ENCODE assay signal across 25 mouse cellular contexts in the genomic region with DNA sequence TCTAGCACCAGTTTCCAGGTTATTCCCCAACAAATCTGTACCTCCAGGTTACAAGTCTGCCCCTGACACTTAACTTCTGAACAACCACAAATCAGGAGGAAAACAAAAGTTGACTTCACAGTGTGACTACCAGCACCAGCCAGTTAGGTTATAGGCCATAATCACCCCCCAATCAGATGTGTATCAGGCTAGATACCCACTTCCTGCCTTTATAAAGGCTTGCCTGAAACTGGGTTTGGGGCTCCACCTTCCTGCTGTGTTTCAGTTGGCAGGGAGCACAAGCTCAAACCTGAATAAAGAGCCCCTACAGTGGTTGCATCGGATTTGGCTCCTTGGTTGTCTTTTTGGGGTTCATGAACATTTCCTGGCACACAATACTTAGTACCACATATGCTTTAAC. TPM values are rescaled to one million over a fixed set of nuclear protein-coding genes. Genes with fewer than 3 reads are reported as not detected.
A peak's percentile ranks its signal among the peaks of the same experiment; 100 is the strongest.
DNase-seq lines count a peak whose midpoint lies in the region; ATAC-seq and TF ChIP-seq lines count a peak whose summit lies in the region.
"Had no signal": no experiment of that assay in that cellular context is flagged by ENCODE, and none has a peak within 500 bp of the region (broad histone marks: within the 10 kb centered on the region; RNA-seq: fewer than 3 reads in every experiment).

No protein-coding gene starts in this region.

- no peak overlapping the region for H3K4me3 ChIP-seq in midbrain, embryonic 14.5 days (replicated peaks; ENCODE audit: low read depth, low read length)
- H3K4me3 ChIP-seq in midbrain, postnatal 0 days (ENCODE audit: low read depth, low read length) = no peak overlapping the region
- no peak overlapping the region for H3K4me3 ChIP-seq in forebrain, embryonic 10.5 days
- H3K4me3 ChIP-seq: embryonic facial prominence, embryonic 15.5 days; heart, embryonic 10.5 days; limb, embryonic 15.5 days; megakaryocyte, embryonic 14.5 days; midbrain, embryonic 15.5 days had no signal

- H3K27me3 ChIP-seq in midbrain, embryonic 14.5 days (ENCODE audit: control insufficient read depth, insufficient read depth, low read length) = no peaks in the 10 kb centered on the region
- H3K27me3 ChIP-seq in midbrain, postnatal 0 days (ENCODE audit: insufficient read depth, low read length) = no peaks in the 10 kb centered on the region
- no peaks in the 10 kb centered on the region for H3K27me3 ChIP-seq in forebrain, embryonic 10.5 days (ENCODE audit: poor library complexity, severe bottlenecking)
- H3K27me3 ChIP-seq: CH12.LX; embryonic facial prominence, embryonic 15.5 days; limb, embryonic 15.5 days; megakaryocyte, embryonic 14.5 days; midbrain, embryonic 15.5 days had no signal

- no peak overlapping the region for H3K9ac ChIP-seq in midbrain, embryonic 14.5 days (replicated peaks; ENCODE audit: low read length)
- H3K9ac ChIP-seq in midbrain, postnatal 0 days (replicated peaks; ENCODE audit: low read length, poor library complexity, severe bottlenecking) = no peak overlapping the region
- H3K9ac ChIP-seq: embryonic facial prominence, embryonic 15.5 days; limb, embryonic 15.5 days; liver, embryonic 14.5 days; lung, embryonic 14.5 days; midbrain, embryonic 15.5 days had no signal

- H3K9me3 ChIP-seq in midbrain, embryonic 14.5 days (ENCODE audit: control insufficient read depth, low read length) = no peaks in the 10 kb centered on the region
- no peaks in the 10 kb centered on the region for H3K9me3 ChIP-seq in midbrain, postnatal 0 days (ENCODE audit: low read length)
- H3K9me3 ChIP-seq in forebrain, embryonic 10.5 days = no peaks in the 10 kb centered on the region
- H3K9me3 ChIP-seq: embryonic facial prominence, embryonic 15.5 days; heart, embryonic 10.5 days; limb, embryonic 15.5 days; midbrain, embryonic 15.5 days had no signal

- no peak for TF ChIP-seq CTCF in midbrain, postnatal 0 days (IDR thresholded peaks at IDR 0.05)

- H3K4me1 ChIP-seq in midbrain, embryonic 14.5 days (ENCODE audit: control insufficient read depth, insufficient read depth, low read length) = no peaks in the 10 kb centered on the region
- H3K4me1 ChIP-seq in midbrain, postnatal 0 days (ENCODE audit: insufficient read depth, low read length) = no peaks in the 10 kb centered on the region
- no peaks in the 10 kb centered on the region for H3K4me1 ChIP-seq in forebrain, embryonic 10.5 days
- H3K4me1 ChIP-seq: embryonic facial prominence, embryonic 15.5 days; heart, embryonic 10.5 days; limb, embryonic 15.5 days; megakaryocyte, embryonic 14.5 days; midbrain, embryonic 15.5 days had no signal

- H3K27ac ChIP-seq in midbrain, embryonic 14.5 days (replicated peaks; ENCODE audit: low read depth, low read length) = no peak overlapping the region
- no peak overlapping the region for H3K27ac ChIP-seq in midbrain, postnatal 0 days (ENCODE audit: low read depth, low read length)
- no peak overlapping the region for H3K27ac ChIP-seq in forebrain, embryonic 10.5 days
- H3K27ac ChIP-seq: embryonic facial prominence, embryonic 15.5 days; heart, embryonic 10.5 days; limb, embryonic 15.5 days; liver, embryonic 14.5 days; midbrain, embryonic 15.5 days; stomach, postnatal 0 days had no signal

- no peak overlapping the region for H3K4me2 ChIP-seq in midbrain, embryonic 14.5 days (ENCODE audit: low read length)
- no peak overlapping the region for H3K4me2 ChIP-seq in midbrain, postnatal 0 days (ENCODE audit: low read depth, low read length, poor library complexity, severe bottlenecking)
- H3K4me2 ChIP-seq: embryonic facial prominence, embryonic 15.5 days; limb, embryonic 15.5 days; lung, embryonic 14.5 days; midbrain, embryonic 15.5 days had no signal

- ATAC-seq in midbrain, embryonic 14.5 days (ENCODE audit: low FRiP score, low TSS enrichment) = 0 out of 2 replicates have a peak, but pooled peaks have one; percentile 17
- no peak for ATAC-seq in midbrain, postnatal 0 days (ENCODE audit: low FRiP score)
- ATAC-seq: forebrain, embryonic 16.5 days; hindbrain, embryonic 16.5 days; midbrain, embryonic 15.5 days had no signal

- WGBS in midbrain, embryonic 14.5 days = 83% methylated on average over 1 of the region's 1 CpGs
- WGBS in midbrain, postnatal 0 days = 76% methylated on average over 1 of the region's 1 CpGs
- WGBS in forebrain, embryonic 10.5 days = 76% methylated on average over 1 of the region's 1 CpGs

- DNase-seq in midbrain, embryonic 14.5 days = no peak
- no peak for DNase-seq in midbrain, postnatal 0 days (ENCODE audit: low spot score)
- peak; percentile 53 for DNase-seq in T-cell, adult 2 months (ENCODE audit: low spot score)
- DNase-seq in naive thymus-derived CD4-positive, alpha-beta T cell, adult 2 months (ENCODE audit: low read depth) = peak; percentile 67
- DNase-seq in adrenal gland, postnatal 4 days (ENCODE audit: low spot score in 2 of 2) = no peak
- DNase-seq in kidney, adult 11 months = no peak
- no peak for DNase-seq in forebrain, embryonic 10.5 days (ENCODE audit: extremely low spot score, low spot score)
- no peak for DNase-seq in embryo, embryonic 10.5 days (ENCODE audit: low spot score)
- DNase-seq: adrenal gland, adult 2 months; cerebellum, adult 8-10 months; gastrocnemius, postnatal 10 days; kidney, adult 8-10 months; kidney, postnatal 10 days; left cerebral cortex, postnatal 4 days; lung, embryonic 14.5 days had no signal

- no peaks in the 10 kb centered on the region for H3K36me3 ChIP-seq in midbrain, embryonic 14.5 days (ENCODE audit: control insufficient read depth, insufficient read depth, low read length)
- H3K36me3 ChIP-seq in midbrain, postnatal 0 days (ENCODE audit: insufficient read depth, low read length) = no peaks in the 10 kb centered on the region
- H3K36me3 ChIP-seq in forebrain, embryonic 10.5 days (replicated peaks) = no peaks in the 10 kb centered on the region
- H3K36me3 ChIP-seq: embryonic facial prominence, embryonic 15.5 days; heart, embryonic 10.5 days; limb, embryonic 15.5 days; midbrain, embryonic 15.5 days had no signal

RNA-seq across cellular contexts. Expression of a gene that starts 37.3 kb away (rescaled TPM):
- polyA plus RNA-seq in midbrain, embryonic 14.5 days (2014; fragmentation: Nextera tagmentation; extraction: Ambion mirVana) = 3.1 and 6.3 TPM in 2 replicates
- 5.0 and 7.7 TPM in 2 replicates for total RNA-seq in midbrain, postnatal 0 days (2014; rRNA removed)
- 4.7 and 5.5 TPM in 2 replicates for polyA plus RNA-seq in midbrain, postnatal 0 days (2015; fragmentation: Nextera tagmentation; extraction: Ambion mirVana)
- total RNA-seq in adrenal gland, postnatal 4 days (2021) = 10 to 100 TPM; 64.5 to 65.8 TPM
- 14.1 and 17.1 TPM in 2 replicates for polyA plus RNA-seq in forebrain, embryonic 10.5 days (2016; fragmentation: Nextera tagmentation; extraction: Ambion mirVana)

Comparison
In these comparisons a context has a peak if more than half of its experiments do, and no peak if none do; other contexts are left out.
1. DNase-seq: peak in T-cell, adult 2 months (single experiment) and naive thymus-derived CD4-positive, alpha-beta T cell, adult 2 months (single experiment); none in midbrain, embryonic 14.5 days (single experiment), midbrain, postnatal 0 days (single experiment), adrenal gland, postnatal 4 days (0 of 2), kidney, adult 11 months (single experiment), forebrain, embryonic 10.5 days (single experiment) and embryo, embryonic 10.5 days (single experiment).